Mouse (Mus musculus) heart, embryonic 10.5 days (tissue): ENCODE results near the gene Gm20481. TPM values are rescaled to one million over a fixed set of nuclear protein-coding genes. Genes with fewer than 3 reads are reported as not detected.
"Not testable (repeated sequence)": the region's sequence is repeated elsewhere in the genome, so short reads cannot be mapped to it uniquely, and the experiment has no call there.

ENCODE experiments used
- DNase-seq: peaks from one replicate; pipeline ENCODE4 v3.0.0-alpha.2; 2017; ENCODE audit warnings: low spot score
- H3K27ac ChIP-seq: fragments of 300-500 bp; sonication (generic); 2 replicates; pipeline ENCODE4 v1.5.1; 2016; ENCODE audit warnings: mild to moderate bottlenecking
- H3K27me3 ChIP-seq: fragments of 300-500 bp; sonication (generic); 2 replicates; pipeline ENCODE4 v1.6.1; 2016; ENCODE audit warnings: mild to moderate bottlenecking; ENCODE audit not compliant: poor library complexity, insufficient read depth, severe bottlenecking
- H3K36me3 ChIP-seq: fragments of 300-500 bp; sonication (generic); 2 replicates; pipeline ENCODE4 v1.6.1; 2016; ENCODE audit warnings: mild to moderate bottlenecking, moderate library complexity
- H3K4me1 ChIP-seq: fragments of 300-500 bp; sonication (generic); 2 replicates; pipeline ENCODE4 v1.6.1; 2016; ENCODE audit warnings: mild to moderate bottlenecking
- H3K4me3 ChIP-seq: fragments of 300-500 bp; sonication (generic); 2 replicates; pipeline ENCODE4 v1.5.1; 2016; ENCODE audit warnings: mild to moderate bottlenecking, moderate library complexity
- H3K9me3 ChIP-seq: fragments of 300-500 bp; sonication (generic); 2 replicates; pipeline ENCODE4 v1.6.1; 2016; ENCODE audit warnings: mild to moderate bottlenecking, moderate library complexity
- WGBS: fragments of 180-500 bp; shearing (Covaris S2); methylation state at CpG from one replicate; pipeline ENCODE4 v1.1.7; 2016; 5-methylcytosine and 5-hydroxymethylcytosine counted together
- polyA plus RNA-seq: library from polyadenylated mRNA; unstranded; fragments of >200 nt; fragmentation: Nextera tagmentation; extraction: Ambion mirVana; gene quantifications from 2 replicates; pipeline ENCODE4 v1.2.1, GENCODE M21; 2016

The Gm20481 gene
- 0.52 TPM in 1 of 2 replicates, not detected in the other for polyA plus RNA-seq

- not testable (repeated sequence) for H3K27ac ChIP-seq, H3K9me3 ChIP-seq, DNase-seq, H3K4me3 ChIP-seq, H3K36me3 ChIP-seq
- peaks cover 15% of the 10 kb centered on the region for H3K4me1 ChIP-seq
- 63% methylated on average over 7 of the region's 11 CpGs for WGBS
- peaks cover 44% of the 10 kb centered on the region for H3K27me3 ChIP-seq
Observed at GRCm38 (mm10) chr17:34969822-34970221, at the start of gene Gm20481. Gm20481 (plus strand) TSS chr17:34969912.

GRCm38 (mm10) chr17:34922939-34923338, 46.8 kb upstream of the Gm20481 start:
- Histone ChIP-seq H3K27ac (no peak overlapping the region), H3K36me3 (no peaks in the 10 kb centered on the region), H3K27me3 (no peaks in the 10 kb centered on the region), H3K4me3 (no peak overlapping the region), H3K4me1 (no peaks in the 10 kb centered on the region; the same call in 1 of the 2 replicates), H3K9me3 (no peaks in the 10 kb centered on the region)
- DNase-seq: no peak
- WGBS: 40% methylated on average over 6 of the region's 6 CpGs

GRCm38 (mm10) chr17:34924258-34924657, 45.5 kb upstream of the Gm20481 start:
- H3K9me3 ChIP-seq: no peaks in the 10 kb centered on the region
- H3K27me3 ChIP-seq: no peaks in the 10 kb centered on the region
- H3K36me3 ChIP-seq: no peaks in the 10 kb centered on the region
- WGBS: 66% methylated on average over 5 of the region's 5 CpGs
- no peak for DNase-seq
- no peak overlapping the region for H3K4me3 ChIP-seq
- H3K4me1 ChIP-seq: peaks cover 7% of the 10 kb centered on the region
- no peak overlapping the region for H3K27ac ChIP-seq

GRCm38 (mm10) chr17:34927306-34928019, 42.2 kb upstream of the Gm20481 start:
- WGBS: 83% methylated on average over 18 of the region's 18 CpGs
- Histone ChIP-seq H3K9me3 (no peaks in the 10 kb centered on the region), H3K36me3 (no peaks in the 10 kb centered on the region), H3K27ac (0 out of 2 replicates have a peak overlapping the region, but pooled peaks have one; percentile 1), H3K27me3 (no peaks in the 10 kb centered on the region), H3K4me1 (peaks cover 15% of the 10 kb centered on the region), H3K4me3 (no peak overlapping the region)
- no peak for DNase-seq

DNA sequence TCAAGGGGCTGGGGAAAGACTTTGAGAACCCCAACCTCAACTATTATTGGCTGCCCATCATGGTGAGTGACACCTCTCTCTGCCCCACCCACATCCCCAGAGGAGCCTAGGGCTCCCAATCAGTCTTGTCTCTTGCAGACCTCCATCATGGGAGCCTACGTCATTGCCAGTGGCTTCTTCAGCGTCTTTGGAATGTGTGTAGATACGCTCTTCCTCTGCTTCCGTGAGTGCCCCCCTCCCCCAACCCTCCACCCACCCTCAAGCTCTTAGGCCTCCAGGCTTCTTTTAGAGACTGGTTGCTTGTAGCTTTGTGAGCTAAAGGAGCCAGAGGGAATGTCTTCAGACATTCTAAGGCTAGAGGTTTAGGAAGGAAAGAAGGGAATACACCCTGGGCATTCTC, 40.9 kb upstream of the Gm20481 start:
- Histone ChIP-seq H3K27me3 (no peaks in the 10 kb centered on the region), H3K27ac (peak overlapping the region; percentile 44; the same call in 1 of the 2 replicates), H3K9me3 (no peaks in the 10 kb centered on the region), H3K4me1 (peaks cover 17% of the 10 kb centered on the region), H3K36me3 (peaks cover 11% of the 10 kb centered on the region), H3K4me3 (peak overlapping the region; percentile 19; the same call in 1 of the 2 replicates)
- no peak for DNase-seq
- 47% methylated on average over 4 of the region's 4 CpGs for WGBS

DNA sequence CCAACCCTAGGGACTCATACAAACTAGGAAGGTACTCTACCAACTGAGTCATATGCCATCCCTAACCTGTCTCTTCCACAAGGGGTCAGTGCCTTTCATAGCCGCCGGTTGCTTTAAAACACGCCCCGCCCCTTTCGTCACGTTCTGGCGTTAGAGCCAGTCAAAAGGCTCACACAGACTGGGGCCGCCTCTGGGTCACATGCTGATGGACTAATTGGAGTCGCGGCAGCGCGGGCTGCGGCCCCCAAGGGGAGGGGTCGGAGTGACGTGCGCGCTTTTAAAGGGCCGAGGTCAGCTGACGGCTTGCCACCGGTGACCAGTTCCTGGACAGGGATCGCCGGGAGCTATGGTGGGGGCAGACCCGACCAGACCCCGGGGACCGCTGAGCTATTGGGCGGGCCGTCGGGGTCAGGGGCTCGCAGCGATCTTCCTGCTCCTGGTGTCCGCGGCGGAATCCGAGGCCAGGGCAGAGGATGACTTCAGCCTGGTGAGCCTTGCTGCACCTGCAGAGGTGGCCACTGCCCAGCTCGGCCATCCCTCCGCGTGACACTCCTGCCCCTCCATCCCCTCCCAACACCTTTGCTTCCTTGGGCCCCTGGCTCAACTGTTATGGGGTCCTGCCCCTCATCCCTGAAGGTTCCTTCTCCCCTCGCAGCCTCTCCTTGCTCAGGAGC, 38.5 kb upstream of the Gm20481 start, which contains the start of gene Neu1:
Gene Neu1, plus strand, starts transcription at position 193 of the 674 bp plus-strand sequence.
- Histone ChIP-seq H3K36me3 (peaks cover 28% of the 10 kb centered on the region), H3K9me3 (no peaks in the 10 kb centered on the region), H3K27me3 (no peaks in the 10 kb centered on the region), H3K4me3 (peak within 1 kb of the TSS; percentile 78), H3K27ac (peak within 1 kb of the TSS; percentile 87), H3K4me1 (peaks cover 28% of the 10 kb centered on the region)
- under 1% methylated on average over 38 of the region's 38 CpGs for WGBS
- DNase-seq: peak; percentile 99

DNA sequence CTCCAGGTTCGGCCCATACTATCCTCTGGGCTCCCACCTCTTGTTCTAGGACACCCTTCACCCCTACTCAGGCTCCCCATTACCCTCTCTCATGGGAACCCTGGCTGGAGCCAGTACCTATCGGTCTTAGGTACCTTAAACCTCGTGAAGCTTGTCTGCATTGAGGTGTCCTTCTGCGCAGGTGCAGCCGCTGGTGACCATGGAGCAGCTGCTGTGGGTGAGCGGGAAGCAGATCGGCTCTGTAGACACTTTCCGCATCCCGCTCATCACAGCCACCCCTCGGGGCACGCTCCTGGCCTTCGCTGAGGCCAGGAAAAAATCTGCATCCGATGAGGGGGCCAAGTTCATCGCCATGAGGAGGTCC, 38.0 kb upstream of the Gm20481 start:
- WGBS: 13% methylated on average over 14 of the region's 14 CpGs
- DNase-seq: no peak
- Histone ChIP-seq H3K4me3 (peak overlapping the region; percentile 78), H3K27ac (peak overlapping the region; percentile 87), H3K27me3 (no peaks in the 10 kb centered on the region), H3K4me1 (peaks cover 28% of the 10 kb centered on the region), H3K9me3 (no peaks in the 10 kb centered on the region), H3K36me3 (peaks cover 28% of the 10 kb centered on the region)

GRCm38 (mm10) chr17:34932287-34932686, 37.4 kb upstream of the Gm20481 start:
- peak overlapping the region; percentile 78 for H3K4me3 ChIP-seq
- peaks cover 28% of the 10 kb centered on the region for H3K4me1 ChIP-seq
- peak overlapping the region; percentile 87; the same call in 1 of the 2 replicates for H3K27ac ChIP-seq
- DNase-seq: no peak
- 89% methylated on average over 8 of the region's 8 CpGs for WGBS
- peaks cover 28% of the 10 kb centered on the region for H3K36me3 ChIP-seq
- no peaks in the 10 kb centered on the region for H3K27me3 ChIP-seq
- no peaks in the 10 kb centered on the region for H3K9me3 ChIP-seq

DNA sequence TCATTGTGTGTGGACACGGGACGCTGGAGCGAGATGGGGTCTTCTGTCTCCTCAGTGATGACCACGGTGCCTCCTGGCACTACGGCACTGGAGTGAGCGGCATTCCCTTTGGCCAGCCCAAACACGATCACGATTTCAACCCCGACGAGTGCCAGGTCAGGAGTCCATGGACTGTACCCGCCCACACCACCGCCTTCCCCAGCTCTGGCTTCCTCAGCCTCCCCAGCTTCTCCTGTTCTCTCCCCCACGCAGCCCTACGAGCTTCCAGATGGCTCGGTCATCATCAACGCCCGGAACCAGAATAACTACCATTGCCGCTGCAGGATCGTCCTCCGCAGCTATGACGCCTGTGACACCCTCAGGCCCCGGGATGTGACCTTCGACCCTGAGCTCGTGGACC, 35.7 kb upstream of the Gm20481 start:
- Histone ChIP-seq H3K4me3 (no peak overlapping the region), H3K27ac (peak overlapping the region; percentile 7; the same call in 1 of the 2 replicates), H3K4me1 (peaks cover 22% of the 10 kb centered on the region), H3K36me3 (peaks cover 28% of the 10 kb centered on the region), H3K9me3 (no peaks in the 10 kb centered on the region), H3K27me3 (no peaks in the 10 kb centered on the region)
- no peak for DNase-seq
- WGBS: 75% methylated on average over 24 of the region's 24 CpGs

DNA sequence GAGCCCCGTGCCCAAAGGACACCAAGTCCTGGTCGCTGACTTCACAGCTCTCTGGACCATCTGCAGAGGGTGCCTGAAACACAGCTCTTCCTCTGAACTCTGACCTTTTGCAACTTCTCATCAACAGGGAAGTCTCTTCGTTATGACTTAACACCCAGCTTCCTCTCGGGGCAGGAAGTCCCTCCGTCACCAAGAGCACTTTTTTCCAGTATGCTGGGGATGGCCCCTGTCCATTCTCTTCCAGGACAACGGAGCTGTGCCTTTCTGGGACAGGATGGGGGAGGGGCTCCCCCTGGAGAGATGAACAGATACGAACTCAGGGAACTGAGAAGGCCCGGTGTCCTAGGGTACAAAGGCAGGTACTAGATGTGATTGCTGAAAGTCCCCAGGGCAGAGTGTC, 34.9 kb upstream of the Gm20481 start:
- H3K27me3 ChIP-seq: no peaks in the 10 kb centered on the region
- peaks cover 21% of the 10 kb centered on the region for H3K4me1 ChIP-seq
- H3K27ac ChIP-seq: no peak overlapping the region
- 42% methylated on average over 8 of the region's 8 CpGs for WGBS
- no peak for DNase-seq
- no peaks in the 10 kb centered on the region for H3K9me3 ChIP-seq
- peak overlapping the region; percentile 5; the same call in 1 of the 2 replicates for H3K4me3 ChIP-seq
- peaks cover 28% of the 10 kb centered on the region for H3K36me3 ChIP-seq

GRCm38 (mm10) chr17:34937960-34938505, 31.7 kb upstream of the Gm20481 start:
- Histone ChIP-seq H3K27me3 (no peaks in the 10 kb centered on the region), H3K4me1 (peaks cover 20% of the 10 kb centered on the region), H3K4me3 (no peak overlapping the region), H3K9me3 (no peaks in the 10 kb centered on the region), H3K36me3 (peaks cover 23% of the 10 kb centered on the region), H3K27ac (no peak overlapping the region)
- DNase-seq: no peak
- WGBS: 84% methylated on average over 6 of the region's 6 CpGs

DNA sequence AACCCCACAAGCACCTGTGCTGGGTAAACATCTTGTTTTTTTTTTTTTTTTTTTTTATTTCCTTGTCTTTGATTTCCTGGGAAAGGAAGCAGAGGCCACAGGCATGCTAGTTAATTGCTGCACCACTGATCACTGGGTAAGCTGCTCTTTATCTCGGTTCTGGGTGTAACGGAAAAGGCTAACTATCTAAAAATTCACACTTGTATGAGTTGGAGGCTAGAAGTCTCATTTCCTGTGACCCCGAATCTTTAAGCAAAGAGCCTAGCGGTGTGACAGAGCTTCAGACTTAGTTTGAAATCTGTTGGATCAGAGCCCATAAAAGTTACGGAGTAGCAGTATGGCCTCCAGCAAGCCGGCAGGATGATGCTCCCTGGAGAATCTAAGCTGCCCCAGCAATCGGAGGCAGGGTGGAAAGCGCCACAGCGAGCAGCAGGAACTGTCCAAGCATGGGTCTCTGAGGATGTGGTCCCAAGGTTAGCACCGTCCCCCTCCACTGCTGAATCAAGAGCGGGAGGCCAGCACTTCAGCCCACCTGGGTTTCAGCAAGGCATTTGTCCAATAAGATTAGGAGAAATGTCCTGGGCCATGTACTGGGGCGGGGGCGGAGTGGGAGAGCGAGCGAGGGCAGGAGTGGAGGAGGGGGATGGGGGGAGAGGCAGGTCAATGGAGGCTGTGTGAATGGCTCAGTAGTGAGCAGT, 28.2 kb upstream of the Gm20481 start:
- DNase-seq: no peak
- no peaks in the 10 kb centered on the region for H3K36me3 ChIP-seq
- no peaks in the 10 kb centered on the region for H3K27me3 ChIP-seq
- peaks cover 7% of the 10 kb centered on the region for H3K4me1 ChIP-seq
- WGBS: 9% methylated on average over 15 of the region's 15 CpGs
- H3K27ac ChIP-seq: peak overlapping the region; percentile 71
- H3K9me3 ChIP-seq: no peaks in the 10 kb centered on the region
- H3K4me3 ChIP-seq: peak overlapping the region; percentile 48
